Mouse (Mus musculus) kidney, adult 11 months (tissue): ENCODE results near the gene Tkt.
"Not testable (repeated sequence)": the region's sequence is repeated elsewhere in the genome, so short reads cannot be mapped to it uniquely, and the experiment has no call there.

Source experiments
- DNase-seq: peaks from one replicate; pipeline ENCODE4 v3.0.0; 2022

The Tkt gene

GRCm38 (mm10) chr14:30548131-30548720, at the start of gene Tkt:
Gene Tkt (plus strand): TSS chr14:30548359.
- DNase-seq, result peak; percentile 93

GRCm38 (mm10) chr14:30504990-30505389, 43.2 kb upstream of the Tkt start:
- DNase-seq, result no peak

- no peak for DNase-seq
Measured at GRCm38 (mm10) chr14:30510214-30510763, 37.9 kb upstream of the Tkt start.

GRCm38 (mm10) chr14:30512896-30513295, 35.3 kb upstream of the Tkt start:
- DNase-seq, result no peak

- DNase-seq, result no peak
Measured at GRCm38 (mm10) chr14:30515931-30516723, 32.0 kb upstream of the Tkt start.

GRCm38 (mm10) chr14:30519323-30519722, 28.8 kb upstream of the Tkt start:
- no peak for DNase-seq

GRCm38 (mm10) chr14:30523356-30523755, 24.8 kb upstream of the Tkt start:
- no peak for DNase-seq

- no peak for DNase-seq
Measured at GRCm38 (mm10) chr14:30528392-30528791, 19.8 kb upstream of the Tkt start.

GRCm38 (mm10) chr14:30528961-30529360, 19.2 kb upstream of the Tkt start:
- no peak for DNase-seq

- DNase-seq, result no peak
Measured at GRCm38 (mm10) chr14:30529454-30529853, 18.7 kb upstream of the Tkt start.

GRCm38 (mm10) chr14:30530726-30531269, 17.4 kb upstream of the Tkt start:
- DNase-seq, result peak; percentile 93

GRCm38 (mm10) chr14:30531431-30531830, 16.7 kb upstream of the Tkt start:
- DNase-seq, result no peak

GRCm38 (mm10) chr14:30531896-30532295, 16.3 kb upstream of the Tkt start:
- DNase-seq, result no peak

GRCm38 (mm10) chr14:30533780-30534450, 14.2 kb upstream of the Tkt start:
- peak; percentile 59 for DNase-seq

- DNase-seq, result peak; percentile 96
Measured at GRCm38 (mm10) chr14:30541541-30541940, 6.6 kb upstream of the Tkt start.

- DNase-seq, result not testable (repeated sequence)
Measured at GRCm38 (mm10) chr14:30543331-30543730, 4.8 kb upstream of the Tkt start.

- DNase-seq, result peak; percentile 95
Measured at GRCm38 (mm10) chr14:30548965-30549776, 1.0 kb downstream of the Tkt start.

GRCm38 (mm10) chr14:30549777-30550149, 1.6 kb downstream of the Tkt start:
- no peak for DNase-seq

- DNase-seq, result no peak
Measured at GRCm38 (mm10) chr14:30550232-30551070, 2.3 kb downstream of the Tkt start.

- DNase-seq, result no peak
Measured at GRCm38 (mm10) chr14:30551509-30551908, 3.4 kb downstream of the Tkt start.

GRCm38 (mm10) chr14:30551981-30552380, 3.8 kb downstream of the Tkt start:
- DNase-seq, result no peak

GRCm38 (mm10) chr14:30553185-30553584, 5.0 kb downstream of the Tkt start:
- DNase-seq, result no peak
